In genomic region chr7:141609719-141610514, GRCm38 (mm10) we compare ENCODE assay signal across 23 mouse cellular contexts. TPM values are rescaled to one million over a fixed set of nuclear protein-coding genes. Genes with fewer than 3 reads are reported as not detected.
DNase-seq lines count a peak whose midpoint lies in the region; ATAC-seq and TF ChIP-seq lines count a peak whose summit lies in the region.
"Had no signal": no experiment of that assay in that cellular context is flagged by ENCODE, and none has a peak within 500 bp of the region (broad histone marks: within the 10 kb centered on the region; RNA-seq: fewer than 3 reads in every experiment).

No protein-coding gene starts in this region.

- no peak overlapping the region for H3K27ac ChIP-seq in kidney, adult 2 months (ENCODE audit: insufficient read depth, low read depth, low read length)
- H3K27ac ChIP-seq in stomach, embryonic 16.5 days (ENCODE audit: low read length): 0 out of 2 replicates have a peak overlapping the region, but pooled peaks have one; percentile 2
- H3K27ac ChIP-seq in forebrain, embryonic 16.5 days (ENCODE audit: low read length): no peak overlapping the region
- H3K27ac ChIP-seq: embryonic facial prominence, embryonic 15.5 days; forebrain, embryonic 10.5 days; kidney, embryonic 15.5 days; liver, embryonic 15.5 days; neural tube, embryonic 13.5 days had no signal

- no peak for TF ChIP-seq CTCF in kidney, adult 2 months (conservative IDR thresholded peaks at IDR 0.05; ENCODE audit: insufficient read depth, insufficient read length, low read depth, low read length)

- DNase-seq in kidney, adult 2 months: peak; percentile 49
- no peak for DNase-seq in kidney, postnatal 4 days
- DNase-seq in right cerebral cortex, adult 18-20 months: peak; percentile 80
- no peak for DNase-seq in right cerebral cortex, postnatal 25 days
- DNase-seq in gonadal fat pad, adult 2 months (ENCODE audit: low read depth): peak; percentile 47
- no peak for DNase-seq in lung, postnatal 25 days (ENCODE audit: low spot score)
- DNase-seq: adrenal gland, postnatal 25 days; cerebellum, adult 11-12 months; cerebellum, postnatal 36 days; gastrocnemius, postnatal 36 days; layer of hippocampus, postnatal 36 days; midbrain, embryonic 14.5 days; thymus, postnatal 4 days had no signal

- no peak overlapping the region for H3K4me3 ChIP-seq in kidney, adult 2 months (ENCODE audit: insufficient read depth, low read depth, low read length)
- H3K4me3 ChIP-seq in stomach, embryonic 16.5 days (replicated peaks; ENCODE audit: low read length): no peak overlapping the region
- no peak overlapping the region for H3K4me3 ChIP-seq in forebrain, embryonic 16.5 days (replicated peaks; ENCODE audit: low read length)
- H3K4me3 ChIP-seq: embryonic facial prominence, embryonic 15.5 days; forebrain, embryonic 10.5 days; kidney, embryonic 15.5 days; liver, embryonic 15.5 days; megakaryocyte, embryonic 14.5 days; neural tube, embryonic 13.5 days had no signal

- no peak overlapping the region for H3K4me2 ChIP-seq in stomach, embryonic 16.5 days (ENCODE audit: low read depth, low read length)
- H3K4me2 ChIP-seq in forebrain, embryonic 16.5 days (ENCODE audit: low read length): no peak overlapping the region
- H3K4me2 ChIP-seq: embryonic facial prominence, embryonic 15.5 days; kidney, embryonic 15.5 days; liver, embryonic 15.5 days; neural tube, embryonic 13.5 days had no signal

- H3K9me3 ChIP-seq in stomach, embryonic 16.5 days (replicated peaks; ENCODE audit: control insufficient read depth, low read length): no peaks in the 10 kb centered on the region
- H3K9me3 ChIP-seq in forebrain, embryonic 16.5 days (ENCODE audit: control insufficient read depth, low read length): no peaks in the 10 kb centered on the region
- H3K9me3 ChIP-seq: embryonic facial prominence, embryonic 15.5 days; forebrain, embryonic 10.5 days; G1E; kidney, embryonic 15.5 days; liver, embryonic 15.5 days; megakaryocyte, embryonic 14.5 days; neural tube, embryonic 13.5 days had no signal

- no peak overlapping the region; the same call in 1 of the 2 replicates for H3K9ac ChIP-seq in stomach, embryonic 16.5 days (ENCODE audit: low read length)
- H3K9ac ChIP-seq in forebrain, embryonic 16.5 days (replicated peaks; ENCODE audit: low read depth, low read length): no peak overlapping the region
- H3K9ac ChIP-seq: embryonic facial prominence, embryonic 15.5 days; kidney, embryonic 15.5 days; liver, embryonic 15.5 days; neural tube, embryonic 13.5 days had no signal

- WGBS in kidney, adult 2 months: 64% methylated on average over 11 of the region's 11 CpGs
- WGBS in stomach, embryonic 16.5 days: 69% methylated on average over 11 of the region's 11 CpGs
- WGBS in forebrain, embryonic 16.5 days: 80% methylated on average over 11 of the region's 11 CpGs

- no peaks in the 10 kb centered on the region for H3K27me3 ChIP-seq in kidney, adult 2 months (replicated peaks; ENCODE audit: control insufficient read depth, insufficient read depth, low read length)
- no peaks in the 10 kb centered on the region for H3K27me3 ChIP-seq in stomach, embryonic 16.5 days (ENCODE audit: control insufficient read depth, insufficient read depth, low read length)
- no peaks in the 10 kb centered on the region for H3K27me3 ChIP-seq in forebrain, embryonic 16.5 days (replicated peaks; ENCODE audit: control insufficient read depth, insufficient read depth, low read length)
- H3K27me3 ChIP-seq: embryonic facial prominence, embryonic 15.5 days; kidney, embryonic 15.5 days; liver, embryonic 15.5 days; megakaryocyte, embryonic 14.5 days; neural tube, embryonic 13.5 days had no signal

- H3K36me3 ChIP-seq in kidney, adult 2 months (ENCODE audit: control insufficient read depth, insufficient read depth, low read length): no peaks in the 10 kb centered on the region
- peaks cover 26% of the 10 kb centered on the region for H3K36me3 ChIP-seq in stomach, embryonic 16.5 days (ENCODE audit: control insufficient read depth, insufficient read depth, low read length)
- peaks cover 28% of the 10 kb centered on the region for H3K36me3 ChIP-seq in forebrain, embryonic 16.5 days (ENCODE audit: control insufficient read depth, insufficient read depth)
- H3K36me3 ChIP-seq: G1E had no signal

- peaks cover 36% of the 10 kb centered on the region for H3K4me1 ChIP-seq in kidney, adult 2 months (ENCODE audit: control insufficient read depth, insufficient read depth, low read length)
- peaks cover 19% of the 10 kb centered on the region for H3K4me1 ChIP-seq in stomach, embryonic 16.5 days (ENCODE audit: control insufficient read depth, insufficient read depth, low read length)
- no peaks in the 10 kb centered on the region for H3K4me1 ChIP-seq in forebrain, embryonic 16.5 days (replicated peaks; ENCODE audit: control insufficient read depth, insufficient read depth, low read length)
- H3K4me1 ChIP-seq: forebrain, embryonic 10.5 days had no signal

- ATAC-seq in stomach, embryonic 16.5 days (ENCODE audit: insufficient read depth, low FRiP score): no peak
- ATAC-seq in forebrain, embryonic 16.5 days: no peak
- ATAC-seq: lung, postnatal 0 days had no signal

- no peak for TF ChIP-seq POLR2A in kidney, adult 2 months (IDR thresholded peaks at IDR 0.05; ENCODE audit: low read depth, low read length)

RNA-seq across cellular contexts. Expression of gene Muc6, which starts 45.2 kb away (rescaled TPM):
- 0.01 and 0.02 TPM in 2 replicates for polyA plus RNA-seq in kidney, adult 2 months (2012; rRNA removed)
- 0.01 and 0.08 TPM in 2 replicates for polyA plus RNA-seq in gonadal fat pad, adult 2 months (2012; rRNA removed)
- polyA plus RNA-seq in stomach, embryonic 16.5 days (2015; fragmentation: Nextera tagmentation; extraction: Ambion mirVana): 3.8 and 6.3 TPM in 2 replicates
- 0.15 and 0.20 TPM in 2 replicates for polyA plus RNA-seq in forebrain, embryonic 16.5 days (2015; fragmentation: Nextera tagmentation; extraction: Ambion mirVana)
- polyA plus RNA-seq: G1E had no signal

RNA-seq across cellular contexts. Expression of gene Ap2a2, which starts 47.9 kb away (rescaled TPM):
- 94.8 and 95.4 TPM in 2 replicates for polyA plus RNA-seq in kidney, adult 2 months (2012; rRNA removed)
- 49.2 and 64.8 TPM in 2 replicates for polyA plus RNA-seq in gonadal fat pad, adult 2 months (2012; rRNA removed)
- polyA plus RNA-seq in stomach, embryonic 16.5 days (2015; fragmentation: Nextera tagmentation; extraction: Ambion mirVana): 86.0 and 91.0 TPM in 2 replicates
- polyA plus RNA-seq in forebrain, embryonic 16.5 days (2015; fragmentation: Nextera tagmentation; extraction: Ambion mirVana): 123 TPM in 2 replicates

Comparison
In these comparisons a context has a peak if more than half of its experiments do, and no peak if none do; other contexts are left out.
1. DNase-seq: peak in kidney, adult 2 months (single experiment), right cerebral cortex, adult 18-20 months (single experiment) and gonadal fat pad, adult 2 months (single experiment); none in kidney, postnatal 4 days (0 of 2), right cerebral cortex, postnatal 25 days (single experiment) and lung, postnatal 25 days (single experiment).